Mouse (Mus musculus) layer of hippocampus, postnatal 36 days (tissue): Measurements from ENCODE around the gene Olfr690. TPM values are rescaled to one million over a fixed set of nuclear protein-coding genes. Genes with fewer than 3 reads are reported as not detected.
A peak's percentile ranks its signal among the peaks of the same experiment; 100 is the strongest.
"Not testable (repeated sequence)": the region's sequence is repeated elsewhere in the genome, so short reads cannot be mapped to it uniquely, and the experiment has no call there.

Experiments used
- DNase-seq, 2 experiments: peaks; one replicate each; pipeline ENCODE4 v3.0.0; 2022
- total RNA-seq, 2 experiments: library from RNA; stranded (reverse); gene quantifications; 2 replicates each; pipeline ENCODE4 v1.2.3; 2021

Gene Olfr690
- under 1 TPM; 0.42 to 0.51 TPM for total RNA-seq

DNA sequence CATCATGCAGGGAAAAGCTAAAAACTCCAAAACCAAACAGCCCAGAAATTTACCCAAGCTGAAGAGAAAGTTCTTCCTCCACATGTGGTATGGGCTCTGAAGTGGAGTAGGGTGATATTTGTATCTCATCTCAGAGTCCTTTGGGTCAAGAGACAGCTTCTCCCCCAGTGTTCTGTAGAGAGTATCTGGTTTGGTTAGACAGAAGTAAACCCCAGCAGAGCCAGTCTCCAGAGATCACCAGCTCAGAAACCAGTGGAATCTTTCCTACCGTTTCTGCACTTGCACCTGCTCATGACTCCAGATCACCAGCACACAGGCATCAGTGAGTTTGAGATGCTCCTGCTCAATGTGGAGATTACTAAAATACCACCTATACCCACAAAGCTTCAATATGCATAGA is at the start of gene Olfr690:
Gene Olfr690 (minus strand): TSS at position 101 of the 400 bp plus-strand sequence.
- DNase-seq, result no peak

DNA sequence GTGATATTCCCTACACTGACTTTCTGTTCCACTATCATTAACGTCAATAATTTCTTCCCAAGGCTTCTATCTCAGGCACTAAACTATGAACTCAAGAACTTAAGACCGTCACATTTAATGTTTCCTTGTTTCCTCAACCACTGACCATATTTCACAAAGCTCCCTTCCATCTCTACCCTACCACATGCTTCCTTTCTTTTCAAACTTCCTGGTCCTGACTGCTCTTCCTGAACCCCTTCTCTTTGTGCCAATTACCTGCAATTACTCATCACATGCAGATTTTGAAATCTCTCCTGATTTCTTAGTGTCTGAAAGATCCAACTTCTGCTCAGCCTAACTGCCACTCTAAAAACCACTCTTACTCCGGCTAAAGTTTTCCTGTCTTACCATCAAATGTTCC is 46.4 kb upstream of the Olfr690 start:
- no peak for DNase-seq

DNA sequence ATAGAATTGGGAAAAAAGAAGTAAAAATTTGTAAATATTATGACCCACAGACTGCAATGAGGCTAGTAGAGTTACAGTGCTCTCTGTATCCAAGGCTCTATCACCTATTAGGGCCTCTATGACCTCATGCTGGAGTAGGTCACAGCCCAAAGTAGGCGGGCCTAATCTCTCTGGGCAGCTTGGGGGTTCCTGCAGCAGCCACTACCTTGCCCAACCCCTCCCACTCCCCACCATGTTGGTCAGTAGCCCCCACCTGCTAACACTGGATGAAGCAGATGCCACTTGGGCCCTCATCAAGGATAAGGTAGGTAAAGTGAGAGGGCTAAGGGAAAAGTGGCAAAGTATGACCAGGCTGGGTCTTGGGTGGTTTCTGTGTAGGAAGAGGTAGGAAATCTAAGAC is 41.0 kb upstream of the Olfr690 start, which contains the start of gene Gm5901:
Gene Gm5901 (plus strand): TSS at position 173 of the 400 bp plus-strand sequence.
- DNase-seq, result no peak

DNA sequence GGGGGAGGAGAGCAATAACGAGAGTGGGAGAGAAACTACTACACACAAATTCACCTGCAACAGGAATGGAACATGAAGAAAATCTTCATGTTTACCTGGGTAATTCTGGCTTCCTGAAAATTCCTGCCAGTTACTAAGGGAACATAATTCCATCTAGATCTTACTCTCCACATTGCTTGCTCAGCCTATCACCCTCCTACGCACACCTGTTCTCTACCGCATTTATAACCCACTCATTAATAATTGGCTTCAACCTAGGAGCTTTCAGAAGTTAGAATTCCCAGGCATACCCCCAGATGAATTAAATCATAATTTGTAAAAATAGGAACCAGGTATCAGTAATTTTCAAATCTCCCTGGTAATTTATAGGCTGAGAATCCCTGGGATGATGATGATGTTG is 40.1 kb upstream of the Olfr690 start:
- DNase-seq, result peak in 1 of 2 experiments; percentile 7

DNA sequence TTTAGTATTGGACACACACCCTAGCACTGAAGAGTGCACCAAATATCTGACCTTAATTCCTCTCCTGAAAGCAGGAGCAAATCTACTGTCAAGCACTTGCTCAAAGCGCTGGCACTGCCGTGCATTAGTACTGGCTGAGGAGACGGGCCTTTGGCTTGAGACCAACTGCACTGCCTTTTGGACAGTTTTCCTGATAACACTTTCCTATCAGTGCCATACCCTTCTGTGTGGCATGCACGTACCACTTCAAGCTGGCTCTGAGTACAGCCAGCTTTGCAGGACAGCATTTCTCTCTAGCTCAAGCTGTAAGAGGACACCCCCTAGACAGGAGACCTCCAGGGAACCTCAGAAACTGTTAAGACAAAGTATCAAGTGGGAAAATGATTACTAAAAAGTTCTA is 39.6 kb upstream of the Olfr690 start:
- no peak for DNase-seq

DNA sequence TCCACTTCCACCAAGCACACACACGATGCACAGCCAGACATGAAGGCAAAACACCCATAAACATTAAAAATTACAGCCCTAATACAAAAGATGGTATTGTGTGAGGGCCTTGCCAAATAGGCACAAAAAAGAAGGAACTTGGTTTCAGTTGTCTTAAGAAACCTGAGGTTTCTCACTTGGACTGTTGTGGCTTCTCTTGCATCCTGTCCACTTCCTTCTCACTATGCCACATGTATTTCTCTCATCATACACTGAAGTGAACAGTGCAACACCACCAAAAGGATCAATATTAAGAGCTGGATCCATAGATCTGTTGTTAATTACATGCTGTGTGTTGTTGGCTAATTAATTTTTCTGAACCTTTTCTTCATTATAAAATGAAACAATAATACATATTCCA is 39.0 kb upstream of the Olfr690 start:
- DNase-seq, result no peak

DNA sequence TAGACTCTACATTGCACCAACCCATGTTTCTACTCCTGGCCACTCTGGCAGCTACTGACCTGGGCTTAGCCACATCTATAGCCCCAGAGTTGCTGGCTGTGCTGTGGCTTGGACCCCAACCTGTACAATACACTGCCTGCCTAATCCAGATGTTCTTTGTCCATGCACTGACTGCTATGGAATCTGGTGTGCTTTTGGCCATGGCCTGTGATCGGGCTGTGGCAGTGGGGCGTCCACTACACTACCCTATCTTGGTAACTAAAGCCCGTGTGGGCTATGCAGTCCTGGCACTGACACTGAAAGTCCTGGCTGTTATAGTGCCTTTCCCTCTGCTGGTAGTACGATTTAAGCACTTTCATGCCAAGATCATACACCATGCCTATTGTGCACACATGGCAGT is 34.6 kb upstream of the Olfr690 start:
- no peak for DNase-seq

DNA sequence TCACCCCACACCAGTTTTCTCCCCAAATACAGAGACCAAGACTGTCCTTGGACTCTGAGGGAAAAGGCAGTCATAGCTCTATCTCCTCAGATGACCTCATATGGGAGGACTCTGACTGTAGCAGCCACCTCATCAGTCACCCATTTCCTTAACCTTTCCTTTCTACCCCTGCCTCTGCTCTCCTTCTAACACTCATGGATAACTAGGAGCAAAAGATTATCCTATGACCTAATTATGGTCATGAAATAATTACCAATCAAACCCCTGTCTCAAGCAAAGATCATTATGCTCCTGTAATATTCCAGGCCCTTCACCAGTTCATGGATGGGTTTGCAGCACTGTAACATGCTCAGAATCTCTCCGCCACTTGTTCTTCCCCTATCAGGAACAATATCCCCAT is 34.0 kb upstream of the Olfr690 start, which contains the start of gene Olfr692:
Gene Olfr692 (plus strand): TSS at position 301 of the 400 bp plus-strand sequence.
- DNase-seq, result no peak

DNA sequence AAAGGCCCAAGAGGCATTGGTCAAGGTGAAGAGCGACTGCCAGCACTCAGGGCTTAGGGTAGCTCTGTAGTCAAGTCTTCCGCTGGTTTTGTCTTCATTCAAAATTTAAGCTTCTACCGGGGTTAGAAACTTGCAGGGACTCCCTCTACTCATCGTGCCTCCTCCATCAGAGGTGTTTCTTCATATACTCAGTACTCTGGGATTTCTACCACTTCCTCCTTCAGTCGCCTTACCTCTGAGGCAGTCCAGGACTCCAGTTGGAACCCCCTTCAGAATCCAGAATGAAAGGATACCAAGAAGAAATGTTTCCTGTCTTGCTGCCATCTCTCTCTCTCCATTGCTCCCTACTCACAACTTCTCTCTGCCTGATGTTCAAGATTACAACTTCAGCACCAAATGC is 33.4 kb upstream of the Olfr690 start:
- no peak for DNase-seq

DNA sequence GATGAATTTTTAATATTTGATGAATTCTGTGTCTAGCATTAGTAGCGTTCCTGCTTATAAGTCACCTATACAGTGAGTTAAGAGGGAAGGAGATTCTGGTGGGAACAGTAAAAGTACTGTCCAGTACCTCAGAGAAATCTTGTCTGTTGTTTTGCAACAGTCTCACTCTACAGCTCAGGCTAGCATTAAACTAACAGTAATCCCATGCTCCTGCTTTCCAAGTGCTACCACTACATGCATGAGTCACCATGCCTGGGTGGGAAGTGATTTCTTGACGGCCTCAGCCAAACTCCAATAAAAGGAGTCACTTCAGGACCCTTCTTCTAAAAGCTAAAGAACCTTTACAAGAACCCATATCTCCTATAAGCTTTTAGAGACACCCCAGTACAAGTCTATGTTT is 27.8 kb upstream of the Olfr690 start:
- no peak for DNase-seq

DNA sequence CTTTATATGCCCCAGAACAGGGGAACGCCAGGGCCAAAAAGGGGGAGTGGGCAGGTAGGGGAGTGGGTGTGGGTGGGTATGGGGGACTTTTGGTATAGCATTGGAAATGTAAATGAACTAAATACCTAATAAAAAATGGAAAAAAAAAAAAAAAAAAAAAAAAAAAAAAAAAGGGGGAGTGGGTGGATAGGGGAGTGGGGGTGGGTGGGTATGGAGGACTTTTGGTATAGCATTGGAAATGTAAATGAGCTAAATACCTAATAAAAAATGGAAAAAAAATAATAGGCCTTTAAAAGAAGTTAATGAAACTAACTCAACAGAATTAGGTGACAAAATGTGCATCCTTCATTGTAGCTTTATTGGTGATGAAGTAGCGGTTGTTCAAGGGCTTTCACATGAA is 22.6 kb upstream of the Olfr690 start:
- DNase-seq, result not testable (repeated sequence)

DNA sequence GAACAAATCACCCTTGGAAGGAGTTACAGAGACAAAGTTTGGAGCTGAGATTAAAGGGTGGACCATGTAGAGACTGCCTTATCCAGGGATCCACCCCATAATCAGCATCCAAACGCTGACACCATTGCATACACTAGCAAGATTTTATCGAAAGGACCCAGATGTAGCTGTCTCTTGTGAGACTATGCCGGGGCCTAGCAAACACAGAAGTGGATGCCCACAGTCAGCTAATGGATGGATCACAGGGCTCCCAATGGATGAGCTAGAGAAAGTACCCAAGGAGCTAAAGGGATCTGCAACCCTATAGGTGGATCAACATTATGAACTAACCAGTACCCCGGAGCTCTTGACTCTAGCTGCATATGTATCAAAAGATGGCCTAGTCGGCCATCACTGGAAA is 22.2 kb upstream of the Olfr690 start:
- DNase-seq, result not testable (repeated sequence)

DNA sequence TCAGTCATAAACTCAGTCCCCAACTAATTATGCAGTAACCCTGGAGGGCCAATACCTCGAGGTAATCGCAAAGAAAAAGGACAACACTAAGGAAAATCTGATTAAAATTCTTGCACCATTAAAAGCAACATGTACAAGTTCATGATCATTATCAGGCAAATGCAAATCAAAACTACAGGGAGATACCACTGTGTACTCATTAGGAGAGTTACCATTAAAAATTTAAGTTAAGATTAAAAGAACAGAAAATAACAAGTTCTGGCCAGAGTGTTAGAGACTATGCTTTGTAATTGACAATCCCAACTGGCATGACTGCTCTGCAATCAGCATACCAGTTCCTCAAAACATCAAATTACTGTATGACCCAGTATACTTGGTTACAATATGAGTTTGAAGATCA is 8.8 kb upstream of the Olfr690 start:
- DNase-seq, result no peak

DNA sequence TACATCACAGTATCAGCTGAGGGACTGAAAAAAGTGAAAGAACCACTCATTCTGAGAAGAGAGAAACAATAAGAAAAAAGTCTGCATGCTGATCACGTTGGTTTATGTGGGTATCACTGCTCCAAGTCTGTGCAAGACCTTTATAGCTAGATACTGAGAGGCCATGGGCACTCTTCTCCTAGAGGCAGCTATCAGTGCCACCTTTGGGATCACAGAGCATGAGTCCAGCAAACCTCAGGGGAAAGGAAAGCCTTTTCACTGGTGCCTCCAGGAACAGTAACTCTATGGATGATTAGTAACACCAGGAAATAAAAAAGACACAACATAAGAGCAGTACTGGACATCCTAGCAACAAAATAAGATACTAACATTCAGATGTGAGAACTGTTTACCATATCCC is 8.3 kb upstream of the Olfr690 start, which contains the start of gene Olfr691:
Gene Olfr691 (minus strand): TSS at position 101 of the 400 bp plus-strand sequence.
- DNase-seq, result no peak

DNA sequence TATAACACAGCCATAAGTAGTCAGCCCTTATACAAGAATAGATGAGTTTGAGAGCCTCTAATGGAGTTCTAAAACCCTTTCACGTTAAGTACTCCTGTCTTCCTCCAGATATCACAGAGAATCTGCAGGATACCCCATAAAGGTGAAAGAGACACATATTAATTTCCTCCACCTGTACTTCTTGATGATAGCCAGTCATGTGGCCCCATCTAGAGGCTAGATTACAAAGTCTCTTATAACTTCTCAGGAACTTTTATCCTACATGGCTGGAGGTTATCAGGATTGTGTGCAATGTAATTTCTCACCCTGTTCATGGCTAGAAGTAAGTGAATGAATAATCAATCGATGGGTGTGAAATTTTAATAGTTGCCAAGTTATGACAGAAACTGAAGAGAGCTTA is 8.6 kb downstream of the Olfr690 start:
- DNase-seq, result no peak

DNA sequence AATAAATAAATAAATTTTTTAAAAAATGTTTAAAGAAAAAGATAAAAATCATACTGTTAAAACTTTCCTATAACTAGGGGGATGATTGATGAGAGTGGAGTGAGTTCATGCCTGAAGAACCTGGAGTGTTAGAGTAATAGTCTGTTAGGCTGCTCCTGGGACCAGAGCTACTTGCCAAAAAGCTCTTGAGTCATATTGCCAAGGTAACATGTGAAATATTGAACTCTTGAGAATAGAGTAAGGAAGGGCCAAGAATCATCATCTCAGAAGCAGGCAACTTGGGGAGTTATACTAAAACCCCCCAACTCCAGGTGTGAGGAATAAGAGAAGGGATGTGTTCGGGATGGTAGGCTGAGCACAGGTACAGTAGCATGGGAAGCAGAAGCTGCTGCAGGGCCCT is 23.0 kb downstream of the Olfr690 start, which contains the start of gene Olfr689:
Gene Olfr689 (plus strand): TSS at position 301 of the 400 bp plus-strand sequence.
- no peak for DNase-seq

DNA sequence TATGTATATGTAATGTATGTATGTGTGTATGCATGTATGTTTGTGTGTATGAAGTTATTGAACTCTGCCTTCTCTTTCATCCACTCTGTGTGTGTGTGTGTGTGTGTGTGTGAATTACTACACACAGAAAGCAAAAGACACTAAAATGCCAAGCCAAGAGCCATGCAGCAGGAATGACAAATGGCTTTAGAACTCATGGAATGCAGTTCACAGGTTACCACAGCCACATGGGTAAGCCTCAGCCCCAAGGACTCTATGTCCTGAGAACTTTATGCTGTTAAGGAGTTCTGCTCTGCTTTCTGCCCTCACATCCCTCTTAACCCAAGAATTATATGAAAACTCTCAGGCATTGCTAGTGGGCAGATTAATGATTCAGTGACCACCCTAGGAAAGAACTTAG is 43.9 kb downstream of the Olfr690 start:
- no peak for DNase-seq

DNA sequence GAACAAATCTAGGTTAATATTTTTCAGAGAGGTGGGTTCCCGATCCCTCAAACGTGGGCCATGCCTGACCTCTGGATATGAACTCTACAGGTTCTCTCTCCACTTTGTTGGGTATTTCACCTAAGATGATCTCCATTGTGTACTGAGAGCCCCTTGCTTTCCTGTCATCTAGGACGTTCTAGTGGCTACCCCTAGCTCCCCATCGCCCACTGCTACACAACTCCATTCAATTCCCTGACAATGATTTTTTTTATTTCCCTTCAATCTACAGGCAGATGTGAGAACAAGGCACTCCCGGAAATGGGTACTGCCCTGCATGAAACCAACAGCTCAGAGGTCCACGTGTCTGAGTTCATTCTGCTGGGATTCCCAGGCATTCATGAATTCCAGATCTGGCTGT is 46.1 kb downstream of the Olfr690 start, which contains the start of gene Olfr688:
Gene Olfr688 (plus strand): TSS at position 301 of the 400 bp plus-strand sequence.
- no peak for DNase-seq

Other genes starting within 250 kb of the Olfr690 start
- not detected for gene Olfr680-ps1, start 241.3 kb downstream of the Olfr690 start, total RNA-seq
- not detected for gene Olfr681, start 217.3 kb downstream of the Olfr690 start, total RNA-seq
- not detected for gene Olfr683, start 187.1 kb downstream of the Olfr690 start, total RNA-seq
- not detected for gene Olfr684, start 170.5 kb downstream of the Olfr690 start, total RNA-seq
- not detected for gene Olfr685, start 148.1 kb downstream of the Olfr690 start, total RNA-seq
- gene Olfr686, start 126.6 kb downstream of the Olfr690 start, total RNA-seq, result not detected
- not detected for gene Olfr688, start 46.0 kb downstream of the Olfr690 start, total RNA-seq
- gene Olfr689, start 22.9 kb downstream of the Olfr690 start, total RNA-seq, result not detected
- gene Olfr691, start 8.2 kb upstream of the Olfr690 start, total RNA-seq, result under 1 TPM; 0.78 to 0.95 TPM
- not detected for gene Olfr692, start 34.1 kb upstream of the Olfr690 start, total RNA-seq
- not detected for gene Gm5901, start 40.9 kb upstream of the Olfr690 start, total RNA-seq
- gene Fam160a2, start 66.0 kb upstream of the Olfr690 start, total RNA-seq, result 10 to 100 TPM; 57.6 to 58.6 TPM
- gene Cnga4, start 70.5 kb upstream of the Olfr690 start, total RNA-seq, result under 1 TPM; 0.43 to 0.90 TPM
- 1 to 10 TPM; 5.9 to 6.6 TPM for gene Cckbr, start 91.6 kb upstream of the Olfr690 start, total RNA-seq
- gene Cavin3, start 148.2 kb upstream of the Olfr690 start, total RNA-seq, result 10 to 100 TPM; 12.7 to 13.2 TPM
- gene Smpd1, start 220.3 kb upstream of the Olfr690 start, total RNA-seq, result 10 to 100 TPM; 78.8 to 87.0 TPM
- 100 to 1,000 TPM; 352 to 385 TPM for gene Apbb1, start 247.5 kb upstream of the Olfr690 start, total RNA-seq